In the genomic region with DNA sequence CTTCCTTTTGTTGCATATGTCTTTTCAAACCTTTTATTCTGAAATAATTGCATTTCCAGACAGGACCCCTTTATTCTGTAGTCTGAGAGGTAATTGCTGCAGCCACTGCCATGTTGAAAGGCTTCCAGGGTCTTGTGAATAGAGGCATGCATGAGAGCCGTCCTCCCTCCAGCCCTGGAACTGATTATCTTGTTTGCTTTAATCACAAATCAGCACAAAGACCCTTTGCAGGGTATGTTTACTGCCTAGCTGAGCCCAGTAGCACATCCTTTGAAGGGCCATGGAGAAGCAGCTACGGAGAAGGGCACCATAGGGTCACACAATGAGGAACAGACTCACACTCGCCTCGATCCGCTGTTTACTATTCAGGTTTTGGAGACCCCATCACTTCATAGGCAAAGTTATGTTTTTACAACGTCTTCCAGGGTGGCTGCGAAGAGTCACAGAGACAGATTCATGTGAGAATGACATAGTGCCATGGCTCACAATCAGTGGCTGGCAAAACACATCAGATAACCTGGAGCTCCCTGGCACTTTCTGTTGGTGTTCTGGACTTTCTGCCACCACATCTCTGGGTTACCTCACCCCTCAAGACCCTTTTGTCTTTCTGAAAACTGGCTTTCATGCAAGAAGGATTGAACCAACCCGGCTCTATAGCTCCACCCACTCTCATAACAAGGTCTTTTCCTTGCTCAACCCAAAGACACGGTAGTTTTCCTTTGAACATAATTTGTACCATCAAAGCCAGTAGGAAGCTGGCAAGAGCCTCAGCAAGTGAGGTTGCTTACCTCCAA, we compare ENCODE assay signal across 18 mouse cellular contexts.
DNase-seq lines count a peak whose midpoint lies in the region; ATAC-seq and TF ChIP-seq lines count a peak whose summit lies in the region.
"Had no signal": no experiment of that assay in that cellular context is flagged by ENCODE, and none has a peak within 500 bp of the region (broad histone marks: within the 10 kb centered on the region; RNA-seq: fewer than 3 reads in every experiment).

No protein-coding gene starts in this region.

- peak overlapping the region; percentile 58 for H3K27ac ChIP-seq in embryonic facial prominence, embryonic 13.5 days
- H3K27ac ChIP-seq in forebrain, embryonic 16.5 days (ENCODE audit: low read length) = peak overlapping the region; percentile 45; the same call in 1 of the 2 replicates
- H3K27ac ChIP-seq in kidney, adult 2 months (ENCODE audit: insufficient read depth, low read depth, low read length) = no peak overlapping the region
- H3K27ac ChIP-seq: hindbrain, embryonic 13.5 days had no signal

- peaks cover 14% of the 10 kb centered on the region for H3K4me1 ChIP-seq in embryonic facial prominence, embryonic 13.5 days
- H3K4me1 ChIP-seq in forebrain, embryonic 16.5 days (replicated peaks; ENCODE audit: control insufficient read depth, insufficient read depth, low read length) = peaks cover 20% of the 10 kb centered on the region
- H3K4me1 ChIP-seq in kidney, adult 2 months (ENCODE audit: control insufficient read depth, insufficient read depth, low read length) = no peaks in the 10 kb centered on the region
- H3K4me1 ChIP-seq: megakaryocyte, embryonic 14.5 days had no signal

- no peaks in the 10 kb centered on the region for H3K27me3 ChIP-seq in embryonic facial prominence, embryonic 13.5 days
- no peaks in the 10 kb centered on the region for H3K27me3 ChIP-seq in forebrain, embryonic 16.5 days (replicated peaks; ENCODE audit: control insufficient read depth, insufficient read depth, low read length)
- no peaks in the 10 kb centered on the region for H3K27me3 ChIP-seq in kidney, adult 2 months (replicated peaks; ENCODE audit: control insufficient read depth, insufficient read depth, low read length)
- H3K27me3 ChIP-seq: hindbrain, embryonic 13.5 days had no signal

- H3K9ac ChIP-seq in embryonic facial prominence, embryonic 13.5 days = no peak overlapping the region
- H3K9ac ChIP-seq in forebrain, embryonic 16.5 days (replicated peaks; ENCODE audit: low read depth, low read length) = no peak overlapping the region
- H3K9ac ChIP-seq: hindbrain, embryonic 13.5 days; liver, postnatal 0 days had no signal

- TF ChIP-seq POLR2A in kidney, adult 2 months (IDR thresholded peaks at IDR 0.05; ENCODE audit: low read depth, low read length) = no peak

- WGBS in embryonic facial prominence, embryonic 13.5 days = 21% methylated on average over 9 of the region's 9 CpGs
- 8% methylated on average over 9 of the region's 9 CpGs for WGBS in forebrain, embryonic 16.5 days
- 81% methylated on average over 9 of the region's 9 CpGs for WGBS in kidney, adult 2 months

- H3K4me3 ChIP-seq in embryonic facial prominence, embryonic 13.5 days = no peak overlapping the region
- H3K4me3 ChIP-seq in forebrain, embryonic 16.5 days (replicated peaks; ENCODE audit: low read length) = no peak overlapping the region
- H3K4me3 ChIP-seq in kidney, adult 2 months (ENCODE audit: insufficient read depth, low read depth, low read length) = no peak overlapping the region
- H3K4me3 ChIP-seq: hindbrain, embryonic 13.5 days; megakaryocyte, embryonic 14.5 days had no signal

- DNase-seq in retina, postnatal 1 day = peak; percentile 24
- DNase-seq in retina, embryonic 14.5 days (ENCODE audit: low spot score) = no peak
- DNase-seq in kidney, adult 2 months = no peak
- DNase-seq in urinary bladder, postnatal 25 days (ENCODE audit: low spot score) = no peak
- DNase-seq: cerebellum, postnatal 14 days; gastrocnemius, postnatal 10 days; kidney, adult 18-20 months; kidney, postnatal 36 days; liver; liver, postnatal 0 days; lung, postnatal 14 days; right cerebral cortex, adult 18-20 months; thymus, adult 2 months had no signal

- TF ChIP-seq CTCF in kidney, adult 2 months (conservative IDR thresholded peaks at IDR 0.05; ENCODE audit: insufficient read depth, insufficient read length, low read depth, low read length) = no peak

- no peak overlapping the region for H3K4me2 ChIP-seq in embryonic facial prominence, embryonic 13.5 days
- H3K4me2 ChIP-seq in forebrain, embryonic 16.5 days (ENCODE audit: low read length) = no peak overlapping the region
- H3K4me2 ChIP-seq: hindbrain, embryonic 13.5 days had no signal

- ATAC-seq in embryonic facial prominence, embryonic 13.5 days (ENCODE audit: insufficient number of reproducible peaks, insufficient read depth, low FRiP score, low TSS enrichment, low read depth) = no peak
- peak; percentile 75 for ATAC-seq in forebrain, embryonic 16.5 days
- no peak for ATAC-seq in activated CD4-positive, CD25-positive, alpha-beta regulatory T cell, adult 4 months
- ATAC-seq: liver, postnatal 0 days had no signal

- H3K36me3 ChIP-seq in embryonic facial prominence, embryonic 13.5 days = no peaks in the 10 kb centered on the region
- no peaks in the 10 kb centered on the region for H3K36me3 ChIP-seq in forebrain, embryonic 16.5 days (ENCODE audit: control insufficient read depth, insufficient read depth)
- H3K36me3 ChIP-seq in kidney, adult 2 months (ENCODE audit: control insufficient read depth, insufficient read depth, low read length) = no peaks in the 10 kb centered on the region
- H3K36me3 ChIP-seq: hindbrain, embryonic 13.5 days had no signal

- no peaks in the 10 kb centered on the region for H3K9me3 ChIP-seq in embryonic facial prominence, embryonic 13.5 days
- H3K9me3 ChIP-seq in forebrain, embryonic 16.5 days (ENCODE audit: control insufficient read depth, low read length) = no peaks in the 10 kb centered on the region
- H3K9me3 ChIP-seq: hindbrain, embryonic 13.5 days; megakaryocyte, embryonic 14.5 days had no signal
